In the genomic region with DNA sequence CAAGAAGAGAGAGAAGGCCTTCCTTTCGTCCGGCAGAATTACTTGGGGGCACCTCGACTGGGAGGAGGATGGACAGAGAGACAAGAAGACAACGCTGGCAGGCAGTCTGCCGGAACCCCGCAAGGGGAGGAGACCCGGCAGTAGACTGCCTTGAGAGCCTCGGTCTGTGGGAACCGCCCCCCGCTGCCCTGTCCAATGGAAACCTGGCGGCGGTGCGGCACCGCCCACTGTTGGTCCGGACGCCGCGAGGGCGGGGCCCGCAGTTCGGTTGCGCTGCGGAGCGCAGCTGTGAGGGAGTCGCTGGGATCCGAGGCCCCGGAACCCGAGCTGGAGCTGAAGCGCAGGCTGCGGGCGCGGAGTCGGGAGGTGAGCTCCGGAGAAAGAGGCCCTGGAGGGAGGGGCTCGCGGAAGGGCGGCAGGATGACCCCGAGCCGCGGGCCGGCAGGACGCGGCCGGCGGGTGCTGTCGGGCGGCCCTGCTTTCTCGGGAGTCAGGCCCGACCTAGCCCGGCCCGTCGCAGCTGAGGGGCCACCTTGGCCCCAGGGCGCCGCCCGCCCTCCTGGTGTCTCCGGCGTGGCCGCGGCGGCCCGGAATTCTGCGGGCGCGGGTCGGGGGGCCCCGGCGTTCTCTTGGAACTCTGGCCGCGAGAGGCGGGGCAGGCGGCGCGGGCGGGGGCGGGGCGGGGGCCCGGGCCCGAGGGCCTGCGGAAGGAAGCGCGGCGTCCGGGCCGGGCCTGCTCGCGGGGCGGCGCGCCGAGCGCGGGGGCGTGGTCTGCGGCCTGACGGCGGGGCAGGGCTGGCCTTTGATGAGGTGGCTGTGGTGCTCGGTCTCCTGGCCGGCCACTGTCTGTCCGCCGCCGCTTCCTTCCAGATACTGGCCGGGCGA, we compare ENCODE assay signal across 8 mouse cellular contexts. TPM values are rescaled to one million over a fixed set of nuclear protein-coding genes. Genes with fewer than 3 reads are reported as not detected.
DNase-seq lines count a peak whose midpoint lies in the region; ATAC-seq and TF ChIP-seq lines count a peak whose summit lies in the region.

A gene (plus strand): TSS at position 228 of the 885 bp plus-strand sequence.
A gene (minus strand): TSS at position 596 of the 885 bp plus-strand sequence.

- TF ChIP-seq CTCF in C2C12 (IDR thresholded peaks at IDR 0.05; ENCODE audit: control insufficient read depth, insufficient read depth, insufficient read length), result no peak
- TF ChIP-seq CTCF in embryonic fibroblast, embryonic 13.5 days (IDR thresholded peaks at IDR 0.05; ENCODE audit: borderline replicate concordance, insufficient read depth, low read length), result no peak

- TF ChIP-seq POLR2A in embryonic fibroblast, embryonic 13.5 days (IDR thresholded peaks at IDR 0.05; ENCODE audit: low read depth, low read length), result peak; percentile 92

- H3K4me2 ChIP-seq in kidney, embryonic 15.5 days, result peak within 1 kb of the TSS; percentile 86

- under 1% methylated on average over 103 of the region's 103 CpGs for WGBS in heart, embryonic 10.5 days
- WGBS in kidney, embryonic 15.5 days, result under 1% methylated on average over 93 of the region's 103 CpGs

- DNase-seq in brain, adult 2 months (ENCODE audit: low read depth, low spot score), result peak; percentile 98
- DNase-seq in heart, embryonic 10.5 days (ENCODE audit: low spot score), result peak; percentile 97
- peak; percentile 98 for DNase-seq in liver
- peak; percentile 82 to 90 for DNase-seq in monocyte, adult 2 months (ENCODE audit: low read depth in 1 of 2, low spot score in 2 of 2)
- DNase-seq in spleen, postnatal 14 days (ENCODE audit: low spot score in 2 of 2), result peak; percentile 92 to 94

- peak within 1 kb of the TSS; percentile 66 for H3K4me3 ChIP-seq in C2C12 (ENCODE audit: insufficient read depth, poor library complexity, severe bottlenecking)
- H3K4me3 ChIP-seq in embryonic fibroblast, embryonic 13.5 days (ENCODE audit: insufficient read depth, low read length), result peak within 1 kb of the TSS; percentile 76
- H3K4me3 ChIP-seq in heart, embryonic 10.5 days, result peak within 1 kb of the TSS; percentile 94
- H3K4me3 ChIP-seq in kidney, embryonic 15.5 days (replicated peaks), result peak within 1 kb of the TSS; percentile 98

- peak within 1 kb of the TSS; percentile 99 for H3K9ac ChIP-seq in kidney, embryonic 15.5 days

- peak; percentile 99 for ATAC-seq in kidney, embryonic 15.5 days (replicated peaks; ENCODE audit: low FRiP score)

- H3K27me3 ChIP-seq in C2C12 (ENCODE audit: control insufficient read depth, insufficient read depth, insufficient read length), result no peaks in the 10 kb centered on the region
- no peaks in the 10 kb centered on the region for H3K27me3 ChIP-seq in heart, embryonic 10.5 days (ENCODE audit: insufficient read depth, poor library complexity, severe bottlenecking)
- H3K27me3 ChIP-seq in kidney, embryonic 15.5 days, result no peaks in the 10 kb centered on the region

- peak within 1 kb of the TSS; percentile 77 for H3ac ChIP-seq in C2C12 (ENCODE audit: control insufficient read depth, insufficient read length, low read depth)

- H3K79me2 ChIP-seq in C2C12 (ENCODE audit: control insufficient read depth, insufficient read depth), result peaks cover 31% of the 10 kb centered on the region

- H3K4me1 ChIP-seq in embryonic fibroblast, embryonic 13.5 days (ENCODE audit: control insufficient read depth, insufficient read depth, low read length), result no peaks in the 10 kb centered on the region
- 0 out of 2 replicates have a peak, but pooled peaks cover 8% of the 10 kb centered on the region for H3K4me1 ChIP-seq in heart, embryonic 10.5 days
- H3K4me1 ChIP-seq in kidney, embryonic 15.5 days, result peaks cover 9% of the 10 kb centered on the region

- H3K36me3 ChIP-seq in C2C12 (ENCODE audit: control insufficient read depth, insufficient read depth), result peaks cover 23% of the 10 kb centered on the region
- H3K36me3 ChIP-seq in heart, embryonic 10.5 days, result peaks cover 23% of the 10 kb centered on the region
- H3K36me3 ChIP-seq in kidney, embryonic 15.5 days, result peaks cover 23% of the 10 kb centered on the region

- peaks cover 3% of the 10 kb centered on the region; the same call in 1 of the 2 replicates for H3K9me3 ChIP-seq in heart, embryonic 10.5 days
- no peaks in the 10 kb centered on the region for H3K9me3 ChIP-seq in kidney, embryonic 15.5 days (replicated peaks)

- H3K79me3 ChIP-seq in C2C12 (ENCODE audit: low read depth), result peaks cover 23% of the 10 kb centered on the region

- H3K27ac ChIP-seq in embryonic fibroblast, embryonic 13.5 days (ENCODE audit: insufficient read depth, low read length), result peak within 1 kb of the TSS; percentile 92
- peak within 1 kb of the TSS; percentile 97 for H3K27ac ChIP-seq in heart, embryonic 10.5 days
- peak within 1 kb of the TSS; percentile 99 for H3K27ac ChIP-seq in kidney, embryonic 15.5 days

TF ChIP-seq in C2C12, 6 proteins besides CTCF, POLR2A, EP300 and RAD21:
- TF ChIP-seq MAX (IDR thresholded peaks at IDR 0.05) (no peak), USF1 (IDR thresholded peaks at IDR 0.05; ENCODE audit: low read depth) (no peak), MYOG (IDR thresholded peaks at IDR 0.05; ENCODE audit: control insufficient read depth, extremely low read depth, insufficient read length) (no peak), FOSL1 (IDR thresholded peaks at IDR 0.05; ENCODE audit: insufficient read depth, low read length, poor library complexity, severe bottlenecking) (no peak), MYOD1 (IDR thresholded peaks at IDR 0.05; ENCODE audit: control insufficient read depth, insufficient read length, low read depth) (no peak), CEBPB (IDR thresholded peaks at IDR 0.05; ENCODE audit: low read depth) (no peak)

RNA-seq across cellular contexts. Expression of the first gene that starts in this region (rescaled TPM):
- 59.1 TPM for polyA plus RNA-seq in C2C12 (2012; fragmentation: generic; extraction: Trizol)
- polyA plus RNA-seq in embryonic fibroblast, embryonic 13.5 days (2011; ENCODE audit: insufficient read length, low read depth, missing spikeins), result 93.5 and 115 TPM in 2 replicates
- 149 and 153 TPM in 2 replicates for polyA plus RNA-seq in heart, embryonic 10.5 days (2016; fragmentation: Nextera tagmentation; extraction: Ambion mirVana)
- 156 and 171 TPM in 2 replicates for polyA plus RNA-seq in kidney, embryonic 15.5 days (2015; fragmentation: Nextera tagmentation; extraction: Ambion mirVana)

RNA-seq across cellular contexts. Expression of the second gene that starts in this region (rescaled TPM):
- polyA plus RNA-seq in C2C12 (2012; fragmentation: generic; extraction: Trizol), result 0.09 TPM
- polyA plus RNA-seq in embryonic fibroblast, embryonic 13.5 days (2011; ENCODE audit: insufficient read length, low read depth, missing spikeins), result not detected in 2 replicates
- polyA plus RNA-seq in heart, embryonic 10.5 days (2016; fragmentation: Nextera tagmentation; extraction: Ambion mirVana), result 0.28 TPM in 1 of 2 replicates, not detected in the other
- 0.83 TPM in 1 of 2 replicates, not detected in the other for polyA plus RNA-seq in kidney, embryonic 15.5 days (2015; fragmentation: Nextera tagmentation; extraction: Ambion mirVana)

Comparison
In these comparisons a context has a peak if more than half of its experiments do, and no peak if none do; other contexts are left out.
1. Peak in every context shown above with its lines: DNase-seq, ATAC-seq, H3K4me3 ChIP-seq and H3K27ac ChIP-seq.